13 mouse cellular contexts compared by ENCODE assay signal in the genomic region with DNA sequence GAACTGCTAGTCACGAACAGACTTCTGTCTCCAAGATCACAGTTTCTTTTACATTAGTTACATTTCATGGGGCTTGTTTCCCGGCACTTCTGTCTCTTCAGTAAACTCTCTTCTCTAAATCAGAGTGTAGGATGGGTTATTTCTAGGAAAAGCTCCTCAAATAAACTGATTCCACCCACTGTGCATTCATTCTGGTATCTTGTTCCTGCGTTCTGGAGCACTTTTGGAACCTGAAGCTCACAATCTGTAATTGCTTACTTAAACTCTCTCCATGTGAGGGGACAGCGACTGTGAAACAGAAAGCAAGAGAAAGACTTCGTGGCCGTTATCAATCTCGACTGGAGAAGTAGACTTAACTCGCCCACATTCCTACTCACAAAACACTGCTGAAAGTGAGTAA.
DNase-seq lines count a peak whose midpoint lies in the region; ATAC-seq and TF ChIP-seq lines count a peak whose summit lies in the region.
"Had no signal": no experiment of that assay in that cellular context is flagged by ENCODE, and none has a peak within 500 bp of the region (broad histone marks: within the 10 kb centered on the region; RNA-seq: fewer than 3 reads in every experiment).

No protein-coding gene starts in this region.

- H3K36me3 ChIP-seq in heart, embryonic 16.5 days (ENCODE audit: control insufficient read depth, insufficient read depth): no peaks in the 10 kb centered on the region
- H3K36me3 ChIP-seq in lung, postnatal 0 days (ENCODE audit: insufficient read depth, low read length): no peaks in the 10 kb centered on the region
- H3K36me3 ChIP-seq: embryonic facial prominence, embryonic 13.5 days; forebrain, embryonic 12.5 days; kidney, embryonic 15.5 days had no signal

- no peak overlapping the region; the same call in 1 of the 2 replicates for H3K9ac ChIP-seq in heart, embryonic 16.5 days (ENCODE audit: low read length)
- H3K9ac ChIP-seq in lung, postnatal 0 days (replicated peaks; ENCODE audit: low read depth): no peak overlapping the region
- H3K9ac ChIP-seq: embryonic facial prominence, embryonic 13.5 days; forebrain, embryonic 12.5 days; kidney, embryonic 15.5 days had no signal

- no peak for ATAC-seq in heart, embryonic 16.5 days (replicated peaks; ENCODE audit: extremely low read depth, insufficient read depth, low FRiP score)
- ATAC-seq in lung, postnatal 0 days: no peak
- ATAC-seq: hindbrain, embryonic 16.5 days had no signal

- no peak for TF ChIP-seq EP300 in lung, postnatal 0 days (IDR thresholded peaks at IDR 0.05)

- no peak overlapping the region for H3K27ac ChIP-seq in heart, embryonic 16.5 days (ENCODE audit: low read length)
- H3K27ac ChIP-seq in lung, postnatal 0 days (ENCODE audit: low read length): no peak overlapping the region
- H3K27ac ChIP-seq: embryonic facial prominence, embryonic 13.5 days; forebrain, embryonic 12.5 days; kidney, embryonic 15.5 days had no signal

- H3K4me1 ChIP-seq in heart, embryonic 16.5 days (ENCODE audit: control insufficient read depth, insufficient read depth, low read length): peaks cover 8% of the 10 kb centered on the region
- peaks cover 7% of the 10 kb centered on the region; the same call in 1 of the 2 replicates for H3K4me1 ChIP-seq in lung, postnatal 0 days (ENCODE audit: insufficient read depth, low read depth, low read length)
- H3K4me1 ChIP-seq: embryonic facial prominence, embryonic 13.5 days; forebrain, embryonic 12.5 days had no signal

- H3K4me3 ChIP-seq in heart, embryonic 16.5 days (ENCODE audit: low read length): peak overlapping the region; percentile 18
- no peak overlapping the region for H3K4me3 ChIP-seq in lung, postnatal 0 days (ENCODE audit: low read depth, low read length)
- H3K4me3 ChIP-seq: embryonic facial prominence, embryonic 13.5 days; forebrain, embryonic 12.5 days; kidney, embryonic 15.5 days had no signal

- H3K27me3 ChIP-seq in heart, embryonic 16.5 days (ENCODE audit: control insufficient read depth, insufficient read depth, low read length): no peaks in the 10 kb centered on the region
- no peaks in the 10 kb centered on the region for H3K27me3 ChIP-seq in lung, postnatal 0 days (replicated peaks; ENCODE audit: insufficient read depth, low read length)
- H3K27me3 ChIP-seq: embryonic facial prominence, embryonic 13.5 days; forebrain, embryonic 12.5 days; kidney, embryonic 15.5 days had no signal

- no peak for TF ChIP-seq CTCF in lung, postnatal 0 days (IDR thresholded peaks at IDR 0.05)

- intact Hi-C loops in heart, postnatal 25 days (cut with DNase I): loop anchor here (10.0 kb wide), 1 partner anchor 296 kb away; no protein-coding TSS in a partner anchor

- H3K4me2 ChIP-seq in heart, embryonic 16.5 days (ENCODE audit: low read depth, low read length): peak overlapping the region; percentile 50
- peak overlapping the region; percentile 39 for H3K4me2 ChIP-seq in lung, postnatal 0 days (replicated peaks; ENCODE audit: low read depth, low read length)
- H3K4me2 ChIP-seq: embryonic facial prominence, embryonic 13.5 days; forebrain, embryonic 12.5 days; kidney, embryonic 15.5 days; liver, embryonic 11.5 days had no signal

- WGBS in heart, embryonic 16.5 days: 36% methylated on average over 8 of the region's 8 CpGs
- 25% methylated on average over 8 of the region's 8 CpGs for WGBS in lung, postnatal 0 days

- DNase-seq in heart, postnatal 25 days (ENCODE audit: low spot score): no peak
- DNase-seq in right cerebral cortex, adult 2 months (ENCODE audit: low spot score in 2 of 2): peak; percentile 34 to 36
- no peak for DNase-seq in right cerebral cortex, postnatal 14 days
- DNase-seq in lung, postnatal 0 days (ENCODE audit: low spot score): peak; percentile 37
- no peak for DNase-seq in adrenal gland, postnatal 10 days
- no peak for DNase-seq in spleen, postnatal 4 days (ENCODE audit: low spot score in 2 of 2)
- DNase-seq: cerebellum, adult 8-10 months had no signal

- no peaks in the 10 kb centered on the region for H3K9me3 ChIP-seq in heart, embryonic 16.5 days (replicated peaks; ENCODE audit: control insufficient read depth, low read length)
- no peaks in the 10 kb centered on the region for H3K9me3 ChIP-seq in lung, postnatal 0 days (ENCODE audit: low read length)
- H3K9me3 ChIP-seq: embryonic facial prominence, embryonic 13.5 days; forebrain, embryonic 12.5 days; kidney, embryonic 15.5 days had no signal

Comparison
In these comparisons a context has a peak if more than half of its experiments do, and no peak if none do; other contexts are left out.
1. DNase-seq: peak in right cerebral cortex, adult 2 months (2 of 2) and lung, postnatal 0 days (single experiment); none in heart, postnatal 25 days (single experiment), right cerebral cortex, postnatal 14 days (single experiment), adrenal gland, postnatal 10 days (single experiment) and spleen, postnatal 4 days (0 of 2).